Mouse (Mus musculus) neural tube, embryonic 11.5 days (tissue): ENCODE measurements at regions not wholly inside any gene's neighbourhood (a gene's known extent, or its start where the extent isn't known, plus 50 kb on each side); places are given as distances from the start of the nearest gene placed in this dataset.

Experiments used
- ATAC-seq: fragments of 200-750 bp; cut with Nextera tagmentation; 2 replicates; pipeline ENCODE4 v1.8.0; 2017; ENCODE audit warnings: moderate number of reproducible peaks, mild to moderate bottlenecking, moderate TSS enrichment, moderate library complexity; ENCODE audit not compliant: insufficient read depth, low FRiP score, low TSS enrichment
- DNase-seq: peaks from one replicate; pipeline ENCODE4 v3.0.0-alpha.2; 2015; ENCODE audit warnings: low spot score
- H3K27ac ChIP-seq: fragments of 300-500 bp; sonication (generic); 2 replicates; pipeline ENCODE4 v1.5.1; 2014; ENCODE audit warnings: low read depth, mild to moderate bottlenecking, low read length
- H3K27me3 ChIP-seq: fragments of 300-500 bp; sonication (generic); 2 replicates; pipeline ENCODE4 v1.6.1; 2014; ENCODE audit warnings: mild to moderate bottlenecking, low read length, mixed read lengths; ENCODE audit not compliant: control insufficient read depth, insufficient read depth
- H3K36me3 ChIP-seq: fragments of 300-500 bp; sonication (generic); 2 replicates; pipeline ENCODE4 v1.6.1; 2014; ENCODE audit warnings: mild to moderate bottlenecking, low read length, moderate library complexity, mixed read lengths; ENCODE audit not compliant: control insufficient read depth, insufficient read depth
- H3K4me1 ChIP-seq: fragments of 300-500 bp; sonication (generic); 2 replicates; pipeline ENCODE4 v1.6.1; 2014; ENCODE audit warnings: low read length, mixed read lengths; ENCODE audit not compliant: control insufficient read depth, insufficient read depth
- H3K4me2 ChIP-seq: fragments of 300-500 bp; sonication (generic); 2 replicates; pipeline ENCODE4 v1.6.1; 2014; ENCODE audit warnings: low read depth, mild to moderate bottlenecking, moderate library complexity
- H3K4me3 ChIP-seq: fragments of 300-500 bp; sonication (generic); 2 replicates; pipeline ENCODE4 v1.5.1; 2014; ENCODE audit warnings: low read depth, low read length
- H3K9ac ChIP-seq: fragments of 300-500 bp; sonication (generic); 2 replicates; pipeline ENCODE4 v1.6.1; 2014; ENCODE audit warnings: mild to moderate bottlenecking, low read length
- H3K9me3 ChIP-seq: fragments of 300-500 bp; sonication (generic); 2 replicates; pipeline ENCODE4 v1.6.1; 2016; ENCODE audit warnings: low read length; ENCODE audit not compliant: control insufficient read depth
- WGBS: fragments of 180-500 bp; shearing (Covaris S2); extraction: QIAGEN DNeasy Blood & Tissue Kit; methylation state at CpG from one replicate; pipeline ENCODE4 v1.1.7; 2014; 5-methylcytosine and 5-hydroxymethylcytosine counted together

DNA sequence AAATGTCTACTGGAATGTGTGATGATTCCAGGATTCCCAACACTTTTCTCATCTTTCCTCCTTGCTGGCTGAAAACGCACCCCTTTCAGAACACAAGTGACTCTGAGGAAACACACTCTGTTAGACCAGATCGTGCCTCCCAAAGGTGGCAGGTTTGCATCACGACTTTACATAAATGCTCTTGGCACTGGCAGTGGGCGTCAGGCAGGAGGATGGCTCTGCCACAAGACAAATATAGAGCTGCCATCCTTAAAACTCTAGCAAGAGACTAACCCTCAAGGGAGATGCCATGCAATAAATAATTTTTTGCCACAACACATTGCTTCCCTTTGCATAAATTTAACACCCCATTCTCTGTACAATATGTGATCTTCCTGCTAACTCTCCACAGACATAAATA, 2254.1 kb upstream of the Lrrc6 start:
- no peaks in the 10 kb centered on the region for H3K9me3 ChIP-seq
- no peaks in the 10 kb centered on the region for H3K27me3 ChIP-seq
- H3K36me3 ChIP-seq = no peaks in the 10 kb centered on the region
- H3K27ac ChIP-seq = no peak overlapping the region
- no peaks in the 10 kb centered on the region for H3K4me1 ChIP-seq
- H3K4me2 ChIP-seq = no peak overlapping the region
- H3K4me3 ChIP-seq = no peak overlapping the region
- ATAC-seq (no peak), DNase-seq (no peak)
- 81% methylated on average over 4 of the region's 4 CpGs for WGBS
- H3K9ac ChIP-seq = no peak overlapping the region

GRCm38 (mm10) chr15:68739344-68739743, 2238.6 kb upstream of the Lrrc6 start:
- DNase-seq (no peak), ATAC-seq (no peak)
- no peaks in the 10 kb centered on the region for H3K9me3 ChIP-seq
- H3K4me1 ChIP-seq = no peaks in the 10 kb centered on the region
- H3K27me3 ChIP-seq = no peaks in the 10 kb centered on the region
- no peak overlapping the region for H3K27ac ChIP-seq
- H3K36me3 ChIP-seq = no peaks in the 10 kb centered on the region
- no peak overlapping the region for H3K4me3 ChIP-seq
- WGBS = 90% methylated on average over 7 of the region's 7 CpGs
- H3K9ac ChIP-seq = no peak overlapping the region
- no peak overlapping the region for H3K4me2 ChIP-seq

DNA sequence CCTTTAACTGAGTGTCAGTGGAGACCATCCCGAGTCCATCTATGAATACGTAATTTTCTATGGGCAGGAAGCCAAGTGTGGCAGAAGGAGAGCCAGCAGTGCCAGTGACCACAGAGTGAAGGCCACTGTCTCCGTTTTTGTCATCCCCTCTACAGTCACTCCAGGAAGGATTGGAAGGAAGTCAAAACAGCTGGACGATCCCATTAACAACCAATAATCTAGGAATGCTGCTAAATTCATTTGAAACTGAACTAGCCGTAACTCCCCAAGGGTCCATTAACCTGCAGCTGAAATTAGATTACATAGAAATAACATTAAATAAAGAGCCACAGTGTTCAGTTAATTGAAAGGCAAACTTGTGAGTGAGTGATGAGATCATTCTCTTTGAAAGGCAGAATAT, 2220.5 kb upstream of the Lrrc6 start:
- DNase-seq (no peak), ATAC-seq (no peak)
- Histone ChIP-seq H3K27ac (no peak overlapping the region), H3K9me3 (no peaks in the 10 kb centered on the region), H3K4me1 (no peaks in the 10 kb centered on the region), H3K4me2 (no peak overlapping the region), H3K27me3 (no peaks in the 10 kb centered on the region), H3K9ac (no peak overlapping the region), H3K4me3 (no peak overlapping the region), H3K36me3 (no peaks in the 10 kb centered on the region)
- 76% methylated on average over 5 of the region's 5 CpGs for WGBS

DNA sequence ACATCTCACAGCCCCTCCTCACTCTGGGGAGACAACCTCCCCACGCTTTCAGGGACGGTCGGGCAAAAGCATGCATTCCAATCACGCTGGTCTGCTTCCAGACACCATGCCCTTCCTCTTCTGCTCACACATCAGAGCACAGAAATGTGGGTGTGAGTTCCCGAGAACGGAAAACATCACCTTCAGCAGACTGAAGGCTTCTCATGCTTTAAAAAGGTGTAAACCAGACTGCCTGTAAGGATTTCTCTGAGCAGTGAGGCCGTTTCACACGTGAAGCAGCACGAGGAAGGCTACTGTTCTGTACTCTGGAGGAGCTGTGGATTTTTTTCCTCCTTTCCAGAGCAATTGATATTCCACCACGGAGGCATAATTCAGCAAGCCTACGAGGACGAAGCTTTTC, 2218.8 kb upstream of the Lrrc6 start:
- no peak for ATAC-seq
- Histone ChIP-seq H3K4me3 (no peak overlapping the region), H3K27me3 (no peaks in the 10 kb centered on the region), H3K9ac (no peak overlapping the region), H3K9me3 (no peaks in the 10 kb centered on the region), H3K27ac (no peak overlapping the region), H3K4me2 (no peak overlapping the region), H3K36me3 (no peaks in the 10 kb centered on the region), H3K4me1 (no peaks in the 10 kb centered on the region)
- no peak for DNase-seq
- 80% methylated on average over 12 of the region's 12 CpGs for WGBS

GRCm38 (mm10) chr15:68714337-68714736, 2213.6 kb upstream of the Lrrc6 start:
- WGBS = 84% methylated on average over 4 of the region's 4 CpGs
- H3K4me3 ChIP-seq = no peak overlapping the region
- H3K36me3 ChIP-seq = no peaks in the 10 kb centered on the region
- no peaks in the 10 kb centered on the region for H3K27me3 ChIP-seq
- H3K9me3 ChIP-seq = no peaks in the 10 kb centered on the region
- no peak overlapping the region for H3K9ac ChIP-seq
- no peak for ATAC-seq
- no peak for DNase-seq
- H3K27ac ChIP-seq = no peak overlapping the region
- no peak overlapping the region for H3K4me2 ChIP-seq
- H3K4me1 ChIP-seq = no peaks in the 10 kb centered on the region

DNA sequence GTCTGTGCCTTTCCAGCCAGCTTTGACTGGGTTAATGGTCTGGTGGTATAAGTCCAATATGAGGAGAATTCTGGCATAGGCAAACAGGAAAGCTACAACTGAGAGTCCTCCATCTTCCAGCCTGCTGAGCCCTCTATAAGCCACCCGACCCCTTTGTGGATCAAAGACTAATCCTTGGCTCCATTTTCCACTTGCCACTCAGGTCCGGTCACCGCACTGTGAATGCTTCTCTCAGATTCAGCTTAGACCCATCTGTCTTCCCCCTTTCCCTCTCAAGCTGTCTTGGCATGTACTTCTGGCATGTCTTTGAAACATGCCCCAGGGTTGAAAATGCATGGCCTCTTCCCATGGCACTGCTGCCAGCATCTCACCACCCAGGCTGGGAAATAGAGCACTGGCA, 2206.6 kb upstream of the Lrrc6 start:
- WGBS = 95% methylated on average over 3 of the region's 3 CpGs

DNA sequence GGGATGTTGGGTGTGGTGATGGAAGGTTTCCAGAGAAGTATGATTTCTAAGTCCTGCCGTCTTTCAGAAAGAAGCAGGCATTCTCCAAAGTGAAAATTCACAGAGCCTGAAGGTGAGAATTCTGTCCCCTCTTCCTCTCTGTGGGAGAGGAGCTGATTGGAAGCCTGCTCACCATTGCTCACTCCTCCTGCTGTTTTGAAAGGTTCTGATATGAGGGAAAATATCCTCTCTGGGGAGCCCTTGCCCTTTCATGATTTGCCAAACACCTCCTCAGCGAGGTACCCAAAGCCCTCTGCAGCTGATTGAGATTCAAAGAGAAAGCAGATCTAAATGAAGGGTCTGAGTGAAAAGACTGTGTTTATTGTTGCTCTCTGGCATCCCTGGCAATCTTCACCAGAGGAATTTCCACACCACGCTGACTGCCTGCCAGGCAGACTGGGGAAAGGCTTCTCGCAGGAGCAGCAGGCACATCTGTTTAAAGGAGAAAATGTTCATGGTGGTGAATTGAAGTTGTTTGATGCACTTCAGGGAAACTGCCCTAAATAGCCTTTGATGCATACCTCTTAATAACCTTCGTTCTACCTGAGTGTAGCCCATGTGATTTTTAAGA, 2194.4 kb upstream of the Lrrc6 start:
- H3K9ac ChIP-seq = no peak overlapping the region
- no peaks in the 10 kb centered on the region for H3K36me3 ChIP-seq
- H3K27ac ChIP-seq = no peak overlapping the region
- no peak for DNase-seq
- 54% methylated on average over 5 of the region's 5 CpGs for WGBS
- no peak overlapping the region for H3K4me2 ChIP-seq
- H3K4me3 ChIP-seq = no peak overlapping the region
- H3K27me3 ChIP-seq = no peaks in the 10 kb centered on the region
- H3K4me1 ChIP-seq = no peaks in the 10 kb centered on the region
- no peak for ATAC-seq
- H3K9me3 ChIP-seq = no peaks in the 10 kb centered on the region

More for the DNA sequence above, 2206.6 kb upstream of the Lrrc6 start:
- Histone ChIP-seq H3K4me1 (no peaks in the 10 kb centered on the region), H3K27me3 (no peaks in the 10 kb centered on the region), H3K27ac (no peak overlapping the region), H3K9me3 (no peaks in the 10 kb centered on the region), H3K4me2 (no peak overlapping the region), H3K36me3 (no peaks in the 10 kb centered on the region), H3K9ac (no peak overlapping the region), H3K4me3 (no peak overlapping the region)
- ATAC-seq (no peak), DNase-seq (no peak)

DNA sequence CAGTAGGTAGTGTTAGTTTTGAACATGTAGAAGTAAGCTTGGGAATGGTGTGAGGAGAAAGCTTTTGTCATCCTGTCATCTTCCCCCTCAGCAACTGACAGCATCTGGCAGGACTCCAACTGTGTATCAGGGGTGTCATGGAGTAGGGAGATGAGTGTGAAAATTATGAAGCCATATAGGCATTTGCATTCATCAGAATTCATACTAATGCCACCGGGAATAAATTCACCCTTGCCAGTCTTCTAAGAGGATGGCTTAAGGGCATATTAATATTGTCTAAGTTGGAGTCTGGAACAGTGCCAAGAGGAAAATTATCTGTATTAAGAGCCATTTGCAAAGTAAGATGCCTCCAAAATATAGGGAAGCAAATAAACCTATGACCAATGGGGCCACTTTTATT, 2166.8 kb upstream of the Lrrc6 start:
- H3K4me3 ChIP-seq = no peak overlapping the region
- ATAC-seq (no peak), DNase-seq (no peak)
- no peaks in the 10 kb centered on the region for H3K9me3 ChIP-seq
- 89% methylated on average over 1 of the region's 1 CpGs for WGBS
- H3K27ac ChIP-seq = no peak overlapping the region
- H3K4me2 ChIP-seq = no peak overlapping the region
- H3K27me3 ChIP-seq = no peaks in the 10 kb centered on the region
- no peak overlapping the region for H3K9ac ChIP-seq
- no peaks in the 10 kb centered on the region for H3K36me3 ChIP-seq
- H3K4me1 ChIP-seq = no peaks in the 10 kb centered on the region

DNA sequence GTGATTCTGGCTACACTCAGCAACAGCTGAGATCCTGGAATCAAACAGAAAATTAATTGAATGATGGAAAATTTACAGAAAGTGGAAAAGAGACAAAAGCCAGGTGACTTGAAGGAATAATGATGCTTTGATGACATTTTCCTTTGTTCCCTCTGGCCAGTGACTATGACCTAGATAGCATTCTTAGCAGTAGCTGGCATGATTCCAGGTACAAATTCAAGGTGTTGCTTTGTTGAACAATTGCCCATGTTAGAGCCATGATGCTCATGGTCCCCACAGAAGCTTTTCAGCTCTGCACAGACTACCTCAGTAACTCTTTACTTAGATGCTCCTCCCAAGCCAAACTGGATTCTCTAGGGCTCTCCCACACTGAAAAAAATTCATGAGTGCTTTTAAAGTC, 2164.6 kb upstream of the Lrrc6 start:
- Histone ChIP-seq H3K36me3 (no peaks in the 10 kb centered on the region), H3K4me3 (no peak overlapping the region), H3K9ac (no peak overlapping the region), H3K27me3 (no peaks in the 10 kb centered on the region), H3K4me1 (no peaks in the 10 kb centered on the region), H3K9me3 (no peaks in the 10 kb centered on the region), H3K4me2 (no peak overlapping the region), H3K27ac (no peak overlapping the region)
- ATAC-seq = no peak
- DNase-seq = no peak
